Mouse (Mus musculus) cerebellum, adult 2 months (tissue): Measurements from ENCODE around the gene Alg6.

ENCODE experiments used
- CTCF ChIP-seq: fragments of 200-500 bp; IDR thresholded peaks from 2 replicates; pipeline ENCODE4 v1.5.1; 2011; ENCODE audit warnings: low read depth, mild to moderate bottlenecking, control low read depth, low read length, moderate library complexity, borderline replicate concordance; ENCODE audit not compliant: insufficient read depth
- POLR2A ChIP-seq: fragments of 200-500 bp; IDR thresholded peaks from 2 replicates; pipeline ENCODE4 v1.6.1; 2011; ENCODE audit warnings: low read length, control low read depth, borderline replicate concordance; ENCODE audit not compliant: insufficient read depth

GRCm38 (mm10) chr4:99683941-99684340, 31.5 kb upstream of the Alg6 start:
- TF ChIP-seq CTCF = no peak
- no peak for TF ChIP-seq POLR2A
